Mouse (Mus musculus): ENCODE measurements around the gene Cd37.

Gene Cd37

GRCm38 (mm10) chr7:45189600-45189999, 49.3 kb downstream of the Cd37 start:
- in situ Hi-C loops (cut with MboI; ENCODE audit: low pct_unique_long_range_greater_than_20kb in 1 of 2, low sequenced_read_pairs in 2 of 2, unreplicated experiment in 1 of 2) = no loop called here

- in situ Hi-C loops (cut with MboI; ENCODE audit: low pct_unique_long_range_greater_than_20kb in 1 of 2, low sequenced_read_pairs in 2 of 2, unreplicated experiment in 1 of 2) = no loop called here
Observed at GRCm38 (mm10) chr7:45185921-45186320, 53.0 kb downstream of the Cd37 start.

- in situ Hi-C loops (cut with MboI; ENCODE audit: low pct_unique_long_range_greater_than_20kb in 1 of 2, low sequenced_read_pairs in 2 of 2, unreplicated experiment in 1 of 2) = no loop called here
Observed at GRCm38 (mm10) chr7:45183672-45184071, 55.2 kb downstream of the Cd37 start.

Data from mouse embryonic stem cell (cell line).